Mouse (Mus musculus) T-helper 17 cell (primary cell): ENCODE data around the gene Grcc10.

Experiments
- in situ Hi-C, 2 experiments: fragments of 300-600 bp; cut with MboI, MseI; formaldehyde crosslinking; loops; 1 replicate in 1 of 2; 2 replicates in 1 of 2; pipeline ENCODE4 v1.15.1; 2025; ENCODE audit warnings: high pct_unique_total_duplicates in 2 of 2

Grcc10 gene

DNA sequence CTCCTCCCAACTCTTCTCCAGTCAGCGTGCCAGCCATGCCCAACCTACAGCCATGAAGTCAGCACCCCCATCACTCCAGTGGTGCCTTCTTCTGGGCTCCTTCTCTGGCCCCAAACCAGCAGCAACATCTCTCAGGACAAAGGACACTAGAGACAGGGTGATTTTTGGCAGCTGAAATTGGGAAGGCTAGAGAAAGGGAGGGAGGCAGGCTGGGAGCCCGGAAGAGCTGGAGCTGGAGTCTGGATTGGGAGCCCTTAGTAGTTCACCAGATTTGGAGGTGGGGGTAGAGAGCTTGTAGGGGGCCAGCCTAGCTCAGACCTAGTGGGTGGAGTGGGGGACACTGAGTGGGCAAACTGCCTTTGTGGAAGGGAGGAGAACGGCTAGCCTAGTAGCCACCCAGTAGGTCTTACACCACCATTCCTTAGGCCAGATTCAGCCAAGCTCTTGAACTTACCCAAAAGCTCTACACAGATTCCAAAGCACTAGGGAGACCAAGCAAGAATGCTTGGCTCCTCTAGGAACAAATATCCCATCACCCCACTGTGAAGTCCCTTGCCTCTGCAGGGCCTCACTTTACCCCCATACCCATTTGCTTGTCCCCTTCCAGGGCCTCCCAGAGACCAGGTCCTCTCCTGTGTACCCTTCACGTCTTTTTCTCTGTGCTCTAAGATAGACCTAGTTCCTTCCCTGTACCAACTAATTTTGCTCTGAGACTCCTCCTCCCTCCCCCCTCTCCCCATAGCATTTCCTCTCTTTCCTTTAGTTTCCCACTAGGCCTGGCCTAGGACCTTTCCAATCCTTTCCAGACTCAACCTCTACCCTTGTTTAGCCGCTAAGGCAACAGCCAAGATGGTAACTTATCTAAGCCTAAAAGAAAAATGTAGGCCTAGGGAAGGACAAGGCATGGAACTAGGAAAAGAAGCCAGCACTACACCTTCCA is 17.0 kb upstream of the Grcc10 start:
- in situ Hi-C loops, result loop anchor here in 1 of 2 experiments (5.0 kb wide), 1 partner anchor 46 kb away; the partner anchor contains the start of genes Emg1 and Phb2

GRCm38 (mm10) chr6:124757351-124757880 is 16.2 kb upstream of the Grcc10 start:
- in situ Hi-C loops, result loop anchor here in 1 of 2 experiments (5.0 kb wide), 1 partner anchor 45 kb away; the partner anchor contains the start of genes Emg1 and Phb2

GRCm38 (mm10) chr6:124756652-124757350 is 15.6 kb upstream of the Grcc10 start:
- in situ Hi-C loops, result loop anchor here in 1 of 2 experiments (5.0 kb wide), 1 partner anchor 44 kb away; the partner anchor contains the start of genes Emg1 and Phb2

DNA sequence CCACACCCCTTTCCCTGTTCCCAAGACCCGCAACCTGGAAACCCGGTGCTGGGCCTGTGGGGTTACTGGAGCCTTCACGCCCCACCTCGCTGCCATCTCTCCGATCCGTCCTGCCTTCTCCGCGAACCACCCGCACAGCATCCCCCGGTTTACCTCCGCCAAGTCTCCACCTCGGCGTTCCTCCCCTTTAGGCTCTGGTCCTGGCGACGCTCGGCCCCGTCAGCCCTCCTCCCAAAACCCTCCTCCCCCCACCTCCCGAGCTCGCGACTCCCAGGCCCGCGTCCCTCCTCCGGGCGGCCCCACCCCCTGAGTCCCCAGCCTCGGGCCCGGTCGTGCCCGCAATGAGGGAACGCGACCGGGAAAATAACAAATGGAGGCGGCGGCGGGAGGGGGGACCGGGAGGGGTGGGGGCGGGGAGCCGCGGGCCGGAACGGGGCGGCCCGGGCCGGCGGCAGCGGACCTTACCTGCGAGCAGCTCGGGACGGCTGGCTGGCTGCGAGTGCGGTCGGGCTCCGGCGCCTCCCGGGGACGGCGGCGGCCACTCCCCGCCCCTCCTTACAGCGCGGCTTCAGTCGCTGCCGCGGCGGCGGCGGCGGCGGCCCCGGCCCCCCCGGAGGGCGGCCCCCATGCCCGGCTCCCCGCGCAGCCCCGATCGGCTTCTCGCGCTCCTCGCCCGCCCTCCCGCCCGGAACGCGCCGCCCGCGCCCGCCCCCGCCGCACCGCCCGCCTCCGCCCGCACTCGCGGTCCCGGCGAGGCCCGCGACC is 14.8 kb upstream of the Grcc10 start, which contains the start of the genes Gm45234 and Atn1:
TSS of gene Gm45234 (minus strand) at position 191 of the 765 bp plus-strand sequence.
TSS of gene Atn1 (minus strand) at position 694 of the 765 bp plus-strand sequence.
- in situ Hi-C loops, result loop anchor here in 1 of 2 experiments (5.0 kb wide), 1 partner anchor 44 kb away; the partner anchor contains the start of genes Emg1 and Phb2

DNA sequence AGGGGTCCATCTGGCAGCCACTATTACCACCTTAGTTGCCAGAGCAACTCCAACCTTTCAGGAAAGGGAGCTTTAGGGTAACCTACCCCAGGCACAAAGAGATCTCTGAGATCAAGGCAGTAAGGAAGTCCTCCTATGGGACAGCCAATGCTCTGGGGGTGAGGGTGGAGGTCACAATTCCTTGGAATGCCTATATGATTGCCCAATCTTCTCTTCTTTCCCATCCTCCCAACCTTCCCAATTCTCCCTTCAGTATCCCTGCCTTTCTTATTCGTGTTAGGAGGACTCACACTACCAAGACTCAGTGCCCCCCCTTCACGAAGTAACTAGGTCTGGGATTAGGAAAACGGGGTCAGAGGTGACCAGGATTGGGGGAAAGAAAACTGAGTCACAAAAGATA is 14.1 kb upstream of the Grcc10 start:
- in situ Hi-C loops, result loop anchor here in 1 of 2 experiments (5.0 kb wide), 1 partner anchor 43 kb away; the partner anchor contains the start of genes Emg1 and Phb2

DNA sequence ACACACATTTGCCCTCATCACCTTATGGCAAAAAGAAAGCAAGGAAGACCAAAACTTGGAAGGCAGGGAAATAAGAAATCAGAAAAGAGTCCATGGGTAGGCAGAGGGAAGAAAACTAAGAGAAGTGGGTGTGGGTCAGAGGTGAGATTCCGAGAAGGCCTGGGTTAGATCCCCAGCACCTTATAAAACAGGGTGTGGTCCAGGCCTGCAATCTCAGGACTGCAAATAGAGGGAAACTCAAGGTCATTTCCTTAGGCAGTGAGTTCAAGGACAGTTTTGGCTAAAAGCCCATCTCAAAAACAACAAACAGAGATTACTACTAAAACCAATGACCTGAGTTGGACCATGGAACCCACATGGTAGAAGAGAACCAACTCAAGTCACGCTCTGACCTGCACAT is 12.7 kb upstream of the Grcc10 start:
- in situ Hi-C loops, result no loop called here

DNA sequence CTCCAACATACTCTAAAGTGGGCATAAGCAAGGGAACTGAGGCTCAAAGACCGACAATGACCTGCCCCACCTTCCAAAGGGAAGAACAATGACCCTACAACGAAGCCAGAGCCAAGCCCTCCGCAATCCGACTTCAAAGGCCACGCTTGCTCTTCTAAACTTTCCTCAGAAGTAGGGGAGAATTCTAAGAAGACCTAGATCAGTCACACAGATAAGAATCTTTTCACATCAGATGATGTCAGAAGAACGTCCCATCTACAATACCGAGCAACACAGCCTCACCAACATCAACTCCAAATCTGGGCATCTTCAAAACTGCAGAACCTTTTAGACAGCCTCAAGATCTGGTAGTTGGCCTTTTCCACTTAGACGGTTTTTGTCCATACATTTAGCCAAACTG is 9.2 kb upstream of the Grcc10 start:
- in situ Hi-C loops, result no loop called here

DNA sequence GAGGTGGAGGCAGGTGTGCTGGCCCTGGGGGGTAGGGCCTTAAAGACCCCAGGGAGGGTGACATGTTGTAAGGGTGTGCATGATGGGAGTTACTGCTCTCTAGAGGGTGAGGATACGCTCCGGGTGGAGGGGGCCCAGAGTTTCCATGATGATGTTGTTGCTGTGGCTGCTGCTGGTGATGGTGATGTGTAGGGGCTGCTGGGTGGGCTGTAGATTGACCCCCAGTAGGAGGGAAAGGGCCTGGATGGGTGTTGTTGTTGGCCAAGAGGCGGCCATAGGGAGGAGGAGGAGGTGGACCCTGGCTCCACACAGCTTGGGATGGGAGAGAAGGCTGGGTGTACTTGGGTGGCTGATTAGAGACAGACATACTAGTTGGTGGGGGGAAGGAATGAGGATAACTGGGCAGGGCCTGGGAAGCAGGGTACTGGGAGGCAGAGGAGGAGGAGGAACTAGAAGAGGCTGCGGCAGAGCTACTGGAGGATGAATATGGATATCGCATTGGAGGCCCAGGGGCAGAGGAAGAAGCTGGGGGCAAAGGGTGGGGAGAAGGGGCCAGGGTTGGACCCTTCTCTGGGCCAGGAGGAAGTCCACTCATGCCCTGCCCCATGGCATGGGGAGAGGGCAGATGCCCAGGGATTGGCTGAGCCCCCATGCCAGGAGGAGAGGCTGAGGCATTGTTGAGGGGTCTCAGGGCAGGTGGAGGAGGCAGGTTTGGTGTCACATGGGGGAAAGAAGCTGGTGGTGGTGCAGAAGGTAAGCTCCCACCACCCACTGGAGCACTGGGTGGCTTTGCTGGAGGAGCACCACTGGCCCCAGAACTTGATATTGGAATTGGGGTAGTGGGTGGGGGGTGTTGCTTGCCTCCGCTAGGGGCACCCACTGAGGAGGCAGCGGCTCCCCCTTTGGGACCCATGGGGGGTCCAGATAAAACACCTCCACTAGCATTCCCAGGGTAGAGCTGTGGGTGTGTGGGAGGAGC is 5.8 kb upstream of the Grcc10 start:
- in situ Hi-C loops, result loop anchor here in 1 of 2 experiments (10.0 kb wide), 1 partner anchor 1942 kb away; the partner anchor contains the start of gene Slc2a3

- in situ Hi-C loops, result loop anchor here in 1 of 2 experiments (10.0 kb wide), 1 partner anchor 1941 kb away; the partner anchor contains the start of gene Slc2a3
Observed at GRCm38 (mm10) chr6:124746296-124746605, 5.1 kb upstream of the Grcc10 start.

DNA sequence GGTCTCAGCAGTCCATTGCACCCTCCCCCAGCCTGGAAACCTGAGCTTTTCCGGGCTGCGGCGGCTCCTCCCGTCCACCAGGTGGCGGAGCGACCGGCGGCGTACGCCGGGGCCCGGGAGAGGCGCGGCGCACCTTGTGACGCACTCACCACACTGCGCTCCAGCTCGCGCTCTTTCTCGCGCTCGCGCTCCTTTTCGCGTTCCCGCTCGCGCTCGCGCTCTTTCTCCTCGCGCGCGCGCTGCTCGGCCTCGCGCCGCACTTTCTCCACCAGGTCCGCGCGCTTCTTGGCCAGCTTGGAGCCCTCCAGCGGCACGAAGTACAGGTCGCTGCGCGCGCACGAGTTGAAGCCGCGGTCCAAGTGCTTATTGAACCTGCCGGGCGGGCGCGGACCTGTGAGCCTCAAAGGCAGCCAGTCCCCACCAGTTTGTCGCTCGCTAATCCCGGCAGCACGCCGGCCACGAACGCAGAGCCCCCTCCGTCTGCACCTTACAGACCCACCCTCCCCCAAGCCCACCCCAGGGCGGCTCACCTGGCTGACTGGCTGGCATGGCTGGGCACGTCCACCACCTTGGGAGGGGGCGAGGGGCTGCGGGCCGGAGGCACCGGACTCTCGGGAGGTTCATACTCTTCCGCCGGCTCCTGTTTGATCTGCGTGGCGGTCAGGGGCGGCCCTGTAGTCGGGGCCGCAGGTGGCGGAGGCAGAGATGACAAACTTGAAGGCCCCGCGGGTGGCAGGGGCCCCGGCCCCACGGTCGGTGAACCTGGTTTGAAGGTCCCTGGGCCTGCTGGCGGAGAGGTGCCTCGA is 4.5 kb upstream of the Grcc10 start:
- in situ Hi-C loops, result loop anchor here in 1 of 2 experiments (10.0 kb wide), 1 partner anchor 1941 kb away; the partner anchor contains the start of gene Slc2a3

- in situ Hi-C loops, result loop anchor here in 1 of 2 experiments (10.0 kb wide), 1 partner anchor 1940 kb away; the partner anchor contains the start of gene Slc2a3
Observed at GRCm38 (mm10) chr6:124744755-124745321, 3.7 kb upstream of the Grcc10 start.

- in situ Hi-C loops, result loop anchor here in 1 of 2 experiments (10.0 kb wide), 1 partner anchor 1939 kb away; the partner anchor contains the start of gene Slc2a3
Observed at GRCm38 (mm10) chr6:124743647-124744046, 2.5 kb upstream of the Grcc10 start.

GRCm38 (mm10) chr6:124742839-124743514 is 1.8 kb upstream of the Grcc10 start:
- in situ Hi-C loops, result loop anchor here in 1 of 2 experiments (10.0 kb wide), 1 partner anchor 1938 kb away; the partner anchor contains the start of gene Slc2a3

DNA sequence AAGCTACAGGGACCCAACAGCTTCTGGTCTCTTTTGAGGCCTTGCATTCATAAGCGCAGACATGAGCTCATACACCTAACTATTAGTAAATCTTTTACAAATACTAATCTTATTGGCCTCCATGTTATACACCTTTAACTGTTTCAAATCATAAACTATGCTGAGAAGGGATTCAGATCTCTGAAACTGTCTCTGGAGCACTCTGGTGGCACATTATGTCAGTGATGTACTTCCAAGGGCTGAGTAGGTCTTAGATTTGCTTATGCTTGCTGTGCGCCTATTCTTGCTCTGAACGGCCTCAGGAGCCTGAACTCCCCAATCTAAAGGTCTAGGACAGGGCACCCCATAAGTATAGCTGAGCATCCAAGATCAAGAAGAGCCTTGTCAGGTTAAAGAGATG is 668 bp upstream of the Grcc10 start:
- in situ Hi-C loops, result loop anchor here in 1 of 2 experiments (10.0 kb wide), 1 partner anchor 1937 kb away; the partner anchor contains the start of gene Slc2a3

DNA sequence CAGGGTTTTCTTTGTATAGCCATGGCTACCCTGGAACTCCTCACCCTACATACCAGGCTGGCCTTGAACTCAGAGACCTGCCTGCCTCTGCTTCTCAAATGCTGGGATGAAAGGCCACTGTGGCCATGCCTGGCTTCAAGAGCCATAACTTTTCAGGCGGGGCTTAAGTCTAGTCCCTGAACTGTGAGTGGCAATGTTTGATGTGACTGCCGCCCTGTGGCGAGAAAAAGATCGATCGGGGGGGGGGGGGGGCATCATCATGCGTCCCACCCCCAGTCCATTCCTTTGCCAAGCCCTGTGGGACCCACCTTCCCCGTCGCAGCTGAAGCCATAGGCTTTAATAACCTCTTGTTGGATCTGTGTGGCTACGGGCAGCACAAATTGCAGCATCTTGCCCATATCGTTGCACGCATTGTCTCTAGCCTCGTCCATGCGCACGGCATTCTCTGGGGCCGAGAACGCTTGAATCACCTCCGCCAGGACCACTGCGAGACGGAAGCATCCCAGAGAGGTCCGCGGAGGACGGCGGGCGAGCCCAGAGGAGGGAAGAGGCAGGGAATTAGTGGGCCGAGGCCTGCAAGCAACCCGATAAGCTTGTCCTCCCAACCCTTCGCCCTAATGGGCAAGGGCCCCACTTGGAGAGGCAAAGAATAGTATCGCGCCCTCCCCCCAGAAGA is 825 bp downstream of the Grcc10 start:
- in situ Hi-C loops, result loop anchor here in 1 of 2 experiments (10.0 kb wide), 1 partner anchor 1936 kb away; the partner anchor contains the start of gene Slc2a3

DNA sequence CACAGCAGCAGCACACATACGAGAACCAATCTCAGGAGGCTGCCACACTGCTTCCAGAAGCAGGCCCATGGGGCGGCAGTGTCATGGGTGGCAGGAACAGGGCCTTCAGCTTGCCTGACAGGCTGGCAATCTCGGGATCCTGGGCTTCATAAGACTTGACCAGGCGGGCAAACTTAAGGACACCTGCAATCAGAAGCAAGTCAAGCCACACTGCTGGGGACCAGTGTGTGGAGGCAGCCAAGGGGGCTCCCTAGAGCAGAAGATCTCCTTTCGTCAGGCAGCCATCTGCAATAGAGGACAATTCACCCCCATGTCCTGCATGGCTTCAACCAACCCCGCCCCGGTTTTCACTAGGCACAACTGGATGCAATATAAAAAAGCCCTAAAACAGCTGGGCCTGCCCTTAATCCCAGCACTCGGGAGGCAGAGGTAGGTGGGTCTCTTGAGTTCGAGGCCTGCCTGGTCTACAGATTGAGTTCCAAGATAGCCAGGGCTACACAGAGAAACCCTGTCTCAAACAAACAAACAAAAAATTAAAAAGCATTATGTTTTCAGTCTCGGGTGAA is 1.9 kb downstream of the Grcc10 start:
- in situ Hi-C loops, result no loop called here
